Mouse (Mus musculus) heart, adult 2 months (tissue): ENCODE measurements around the gene Rgs13. TPM values are rescaled to one million over a fixed set of nuclear protein-coding genes. Genes with fewer than 3 reads are reported as not detected.

Experiments
- DNase-seq, 2 experiments: peaks; one replicate each; pipeline ENCODE4 v3.0.0; 2021
- H3K27ac ChIP-seq: fragments of 200-600 bp; 2 replicates; pipeline ENCODE4 v1.8.1; 2022
- H3K27me3 ChIP-seq: fragments of 200-500 bp; 2 replicates; pipeline ENCODE4 v1.6.1; 2012; ENCODE audit warnings: mild to moderate bottlenecking, low read length, inconsistent platforms, mixed read lengths; ENCODE audit not compliant: control insufficient read depth, insufficient read depth
- H3K36me3 ChIP-seq: fragments of 200-500 bp; 2 replicates; pipeline ENCODE4 v1.6.1; 2012; ENCODE audit warnings: low read length, inconsistent platforms; ENCODE audit not compliant: control insufficient read depth, insufficient read depth
- H3K4me1 ChIP-seq: fragments of 200-500 bp; 2 replicates; pipeline ENCODE4 v1.6.1; 2011; ENCODE audit warnings: low read length; ENCODE audit not compliant: control insufficient read depth, insufficient read depth
- H3K4me3 ChIP-seq: fragments of 200-600 bp; 2 replicates; pipeline ENCODE4 v1.8.1; 2022
- H3K79me2 ChIP-seq: fragments of 200-500 bp; replicated peaks from 2 replicates; pipeline ENCODE4 v1.6.1; 2012; ENCODE audit warnings: mild to moderate bottlenecking, inconsistent platforms, low read length, moderate library complexity, mixed read lengths; ENCODE audit not compliant: control insufficient read depth, insufficient read depth
- H3K9ac ChIP-seq: fragments of 200-500 bp; 2 replicates; pipeline ENCODE4 v1.6.1; 2012; ENCODE audit warnings: low read depth, mild to moderate bottlenecking, control low read depth, inconsistent platforms, low read length, mixed read lengths
- CTCF ChIP-seq: fragments of 200-600 bp; IDR thresholded peaks from 2 replicates; pipeline ENCODE4 v1.8.1; 2022; ENCODE audit warnings: antibody characterized with exemption, mild to moderate bottlenecking, moderate library complexity
- EP300 ChIP-seq: fragments of 200-500 bp; IDR thresholded peaks from 2 replicates; pipeline ENCODE4 v1.6.1; 2011; ENCODE audit warnings: low read depth, low read length, control low read depth; ENCODE audit not compliant: insufficient read depth
- POLR2A ChIP-seq: fragments of 200-500 bp; IDR thresholded peaks from 2 replicates; pipeline ENCODE4 v1.6.1; 2011; ENCODE audit warnings: mild to moderate bottlenecking, low read depth, low read length, control low read depth; ENCODE audit not compliant: insufficient read depth
- WGBS: fragments of 180-500 bp; shearing (Covaris S2); methylation state at CpG from one replicate; pipeline ENCODE4 v1.1.7; 2018; 5-methylcytosine and 5-hydroxymethylcytosine counted together
- intact Hi-C: fragments of 180-260 bp; cut with DNase I; formaldehyde crosslinking; loops from one replicate; pipeline ENCODE4 v1.15.1; 2025
- polyA plus RNA-seq: library from polyadenylated mRNA; depleted of rRNA; stranded (reverse); fragments of >200 nt; gene quantifications from 2 replicates; pipeline ENCODE4 v1.2.3, GENCODE M21; 2012
- total RNA-seq, 2 experiments: library from RNA; stranded (reverse); gene quantifications; 2 replicates each; pipeline ENCODE4 v1.2.3; 2021

Rgs13 gene
- total and polyA plus RNA-seq, 3 experiments, result not detected

DNA sequence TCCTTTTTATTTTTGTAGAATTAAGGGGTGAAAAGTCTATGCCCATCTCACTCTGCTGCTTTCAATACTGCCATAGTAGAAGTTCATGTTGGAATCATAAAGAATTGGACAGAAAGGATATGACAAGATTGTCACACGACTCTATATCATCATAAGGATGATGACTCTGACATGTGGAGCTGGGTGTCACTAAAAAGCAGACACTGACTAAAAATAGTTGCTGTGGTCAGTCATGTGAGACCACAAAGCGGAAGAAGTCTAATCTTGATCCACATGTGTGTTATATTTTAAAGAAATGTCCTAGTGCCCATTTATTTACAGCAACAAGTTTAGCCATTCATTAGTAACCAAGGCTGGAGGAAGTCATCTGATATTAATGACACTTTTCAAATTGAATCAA lies 23.3 kb upstream of the Rgs13 start:
- H3K9ac ChIP-seq, result no peak overlapping the region
- TF ChIP-seq EP300, result no peak
- no peak for TF ChIP-seq CTCF
- TF ChIP-seq POLR2A, result no peak
- intact Hi-C loops, result no loop called here
- no peaks in the 10 kb centered on the region for H3K4me1 ChIP-seq
- H3K36me3 ChIP-seq, result no peaks in the 10 kb centered on the region
- no peak for DNase-seq
- 25% methylated on average over 2 of the region's 2 CpGs for WGBS
- no peaks in the 10 kb centered on the region for H3K27me3 ChIP-seq
- no peaks in the 10 kb centered on the region for H3K79me2 ChIP-seq
- no peak overlapping the region for H3K27ac ChIP-seq
- H3K4me3 ChIP-seq, result no peak overlapping the region

DNA sequence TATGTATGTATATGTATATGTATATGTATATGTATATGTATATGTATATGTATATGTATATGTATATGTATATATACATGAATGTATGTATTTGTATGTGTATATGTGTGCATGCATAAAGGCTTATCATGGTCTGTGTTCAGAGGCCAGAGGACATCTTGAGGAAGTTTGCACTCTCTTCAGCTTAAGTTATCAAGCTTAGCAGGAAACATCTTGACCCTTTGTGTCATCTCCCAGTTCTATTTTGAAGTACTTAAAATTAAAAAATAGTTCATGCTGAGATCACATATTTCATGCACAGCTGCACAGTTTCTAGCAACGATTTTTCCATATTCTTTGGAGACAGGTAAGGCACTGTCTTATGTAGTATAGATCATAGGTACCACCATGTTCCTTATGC lies 22.4 kb upstream of the Rgs13 start:
- Histone ChIP-seq H3K27ac (no peak overlapping the region), H3K36me3 (no peaks in the 10 kb centered on the region), H3K4me3 (no peak overlapping the region), H3K4me1 (no peaks in the 10 kb centered on the region), H3K79me2 (no peaks in the 10 kb centered on the region), H3K27me3 (no peaks in the 10 kb centered on the region), H3K9ac (no peak overlapping the region)
- 14% methylated on average over 1 of the region's 1 CpGs for WGBS
- intact Hi-C loops, result loop anchor here (5.0 to 10.0 kb wide), 3 partner anchors 125 to 195 kb away; partner anchors contain the start of gene Rgs2
- DNase-seq, result no peak
- no peak for TF ChIP-seq CTCF
- no peak for TF ChIP-seq EP300
- no peak for TF ChIP-seq POLR2A

DNA sequence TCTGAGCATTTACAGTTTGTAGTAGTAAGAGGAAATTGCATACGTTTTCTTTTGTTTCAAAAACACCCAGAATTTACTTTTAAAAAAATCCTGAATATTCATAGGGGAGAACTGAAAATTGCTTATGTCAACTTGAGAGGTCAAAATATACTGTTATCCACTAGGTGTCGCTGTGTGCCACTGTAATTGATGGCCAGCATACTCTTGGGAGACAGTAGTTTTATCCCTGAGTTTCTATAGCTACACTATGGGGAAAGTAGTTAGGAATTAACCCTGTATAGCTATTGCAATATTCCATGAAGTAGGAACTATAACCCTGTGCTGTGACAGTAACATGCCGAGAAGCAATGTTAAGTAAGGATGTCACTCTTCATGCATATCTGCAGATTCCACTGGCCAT lies 20.5 kb upstream of the Rgs13 start:
- Histone ChIP-seq H3K4me1 (no peaks in the 10 kb centered on the region), H3K27ac (no peak overlapping the region), H3K4me3 (no peak overlapping the region), H3K9ac (no peak overlapping the region), H3K27me3 (no peaks in the 10 kb centered on the region), H3K36me3 (no peaks in the 10 kb centered on the region), H3K79me2 (no peaks in the 10 kb centered on the region)
- peak; percentile 81 for TF ChIP-seq CTCF
- TF ChIP-seq EP300, result no peak
- TF ChIP-seq POLR2A, result no peak
- intact Hi-C loops, result loop anchor here (2.0 to 10.0 kb wide), 4 partner anchors 123 to 193 kb away; partner anchors contain the start of gene Rgs2
- DNase-seq, result no peak
- WGBS, result 34% methylated on average over 3 of the region's 3 CpGs

- TF ChIP-seq POLR2A (no peak), CTCF (no peak), EP300 (no peak)
- Histone ChIP-seq H3K4me3 (no peak overlapping the region), H3K27ac (no peak overlapping the region), H3K36me3 (no peaks in the 10 kb centered on the region), H3K79me2 (no peaks in the 10 kb centered on the region), H3K9ac (no peak overlapping the region), H3K27me3 (no peaks in the 10 kb centered on the region), H3K4me1 (no peaks in the 10 kb centered on the region)
- no peak for DNase-seq
- intact Hi-C loops, result no loop called here
- WGBS, result 51% methylated on average over 7 of the region's 7 CpGs
Measured at GRCm38 (mm10) chr1:144186655-144187396, 9.7 kb upstream of the Rgs13 start.

DNA sequence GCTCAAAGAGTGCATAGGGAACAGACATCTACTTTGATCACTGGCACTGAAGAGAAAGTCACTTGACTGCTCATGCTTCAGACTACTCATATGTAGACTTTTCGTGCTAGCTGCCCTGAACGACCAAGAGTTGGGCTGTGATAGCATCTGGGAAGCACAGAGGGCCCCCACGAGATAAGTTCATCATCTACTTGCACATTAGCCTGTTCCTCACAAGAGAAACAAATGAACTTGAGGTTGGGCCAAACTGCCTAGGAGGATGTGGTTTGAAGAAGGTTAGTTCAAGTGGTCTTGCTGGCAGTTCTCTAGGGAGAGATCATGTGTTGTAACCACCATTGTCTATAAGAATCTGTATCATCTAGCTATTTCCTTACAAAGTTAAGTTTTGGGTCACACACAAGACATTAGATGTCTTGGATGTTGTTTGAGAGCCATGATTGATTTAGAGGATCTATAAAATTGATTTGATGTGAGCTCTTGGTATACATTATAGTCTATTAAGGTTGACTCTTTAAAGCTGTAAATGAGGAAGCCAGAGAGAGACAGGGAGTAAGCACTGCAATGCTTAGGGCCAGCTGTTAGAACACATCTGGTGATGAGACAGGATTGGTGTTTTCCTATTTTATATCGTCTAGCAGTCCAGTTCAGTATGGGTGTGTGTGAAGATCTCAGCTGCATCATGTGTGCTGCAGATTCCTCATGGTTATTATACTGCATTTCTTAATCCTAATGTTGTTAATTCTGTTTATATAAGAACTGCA lies 8.0 kb upstream of the Rgs13 start:
- H3K4me1 ChIP-seq, result no peaks in the 10 kb centered on the region
- no peaks in the 10 kb centered on the region for H3K79me2 ChIP-seq
- WGBS, result 62% methylated on average over 4 of the region's 4 CpGs
- no peak overlapping the region for H3K9ac ChIP-seq
- no peak overlapping the region for H3K27ac ChIP-seq
- no peaks in the 10 kb centered on the region for H3K27me3 ChIP-seq
- no peak for DNase-seq
- intact Hi-C loops, result no loop called here
- no peaks in the 10 kb centered on the region for H3K36me3 ChIP-seq
- no peak overlapping the region for H3K4me3 ChIP-seq
- TF ChIP-seq CTCF (no peak), EP300 (no peak), POLR2A (no peak)

DNA sequence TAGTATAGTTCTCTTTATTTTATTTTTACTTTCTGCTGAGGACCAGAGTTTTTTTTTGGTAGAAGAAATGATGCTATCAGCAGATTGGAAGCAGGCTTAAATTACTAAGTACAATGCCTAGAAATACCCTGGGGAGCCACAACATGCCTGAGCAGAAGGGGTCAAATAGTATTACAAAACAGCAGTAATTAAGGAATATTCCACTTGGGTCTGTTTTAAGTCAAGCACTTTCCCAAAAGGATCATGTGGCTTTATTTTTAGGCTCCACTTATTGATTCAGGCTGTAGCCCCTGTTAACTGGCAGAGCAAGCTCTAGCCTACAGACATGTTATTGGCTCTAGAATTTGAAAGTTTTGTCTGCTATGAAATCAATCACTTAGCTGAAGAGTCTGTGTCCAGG lies 6.5 kb upstream of the Rgs13 start:
- intact Hi-C loops, result no loop called here
- H3K4me1 ChIP-seq, result no peaks in the 10 kb centered on the region
- no peaks in the 10 kb centered on the region for H3K27me3 ChIP-seq
- H3K79me2 ChIP-seq, result no peaks in the 10 kb centered on the region
- DNase-seq, result no peak
- H3K4me3 ChIP-seq, result no peak overlapping the region
- no peaks in the 10 kb centered on the region for H3K36me3 ChIP-seq
- no peak overlapping the region for H3K27ac ChIP-seq
- no peak overlapping the region for H3K9ac ChIP-seq
- TF ChIP-seq POLR2A (no peak), CTCF (no peak), EP300 (no peak)
